Mouse (Mus musculus) spleen, postnatal 36 days (tissue): ENCODE data around the gene Nbea.

Experiments used
- DNase-seq, 2 experiments: peaks; one replicate each; pipeline ENCODE4 v3.0.0; 2022; ENCODE audit warnings: low spot score in 2 of 2, mixed read lengths in 1 of 2

Nbea gene

DNA sequence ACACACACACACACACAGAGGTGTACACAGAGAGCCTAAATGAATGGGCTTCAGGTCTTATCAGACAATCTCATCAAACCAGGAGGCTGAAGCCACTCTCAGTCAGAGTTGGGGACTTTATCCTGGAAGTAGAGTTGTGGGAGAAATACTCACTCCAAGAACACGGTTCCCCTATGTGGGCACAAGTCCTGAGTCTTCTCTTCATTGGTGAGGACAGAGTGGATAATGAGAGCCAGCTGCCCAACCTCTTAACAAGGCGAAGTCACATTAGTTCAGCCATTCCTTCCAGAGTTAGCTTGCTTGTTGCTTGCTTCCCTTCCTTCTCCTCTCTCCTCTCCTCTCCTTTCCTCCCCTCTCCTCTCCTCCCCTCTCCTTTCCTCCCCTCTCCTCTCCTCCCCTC, 584.8 kb downstream of the Nbea start:
- no peak for DNase-seq

DNA sequence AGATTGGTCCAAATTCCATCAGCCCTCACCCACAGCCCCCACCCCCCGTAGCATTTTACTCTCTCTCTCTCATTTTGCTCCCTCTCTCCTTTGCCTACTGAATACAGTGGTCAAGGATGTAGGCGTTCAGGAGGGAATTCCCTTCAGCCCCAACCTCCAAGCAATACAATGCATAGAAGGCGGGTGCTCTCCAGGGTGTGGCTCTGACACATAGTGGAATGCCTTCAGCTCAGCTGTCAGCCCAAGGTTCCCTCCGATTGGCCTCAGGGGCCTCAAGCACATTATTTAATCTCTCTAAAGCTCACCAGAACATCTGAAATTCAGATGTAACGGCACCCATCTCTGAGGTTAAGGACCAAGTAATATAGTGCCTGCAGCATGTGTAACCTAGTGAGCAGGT, 590.2 kb downstream of the Nbea start:
- DNase-seq = no peak

DNA sequence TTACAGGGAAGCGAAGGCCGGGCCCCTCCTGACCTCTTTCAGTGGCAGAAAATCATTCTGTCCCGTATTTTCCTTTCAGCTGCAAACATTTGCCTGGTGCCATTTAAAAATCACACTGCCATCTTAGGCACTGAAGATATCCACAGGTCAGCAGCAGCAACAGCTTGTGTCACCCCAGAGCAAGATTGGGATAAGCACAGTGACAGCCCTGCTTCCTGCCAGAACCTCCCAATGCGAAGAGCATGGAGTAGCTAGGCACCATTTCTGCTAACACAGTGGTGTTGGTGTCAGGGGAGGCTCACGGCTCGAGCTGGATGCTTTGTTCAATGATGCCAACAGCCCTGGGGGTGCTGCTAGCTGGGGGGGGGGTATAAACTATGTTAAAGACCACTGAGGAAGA, 592.8 kb downstream of the Nbea start:
- no peak for DNase-seq

DNA sequence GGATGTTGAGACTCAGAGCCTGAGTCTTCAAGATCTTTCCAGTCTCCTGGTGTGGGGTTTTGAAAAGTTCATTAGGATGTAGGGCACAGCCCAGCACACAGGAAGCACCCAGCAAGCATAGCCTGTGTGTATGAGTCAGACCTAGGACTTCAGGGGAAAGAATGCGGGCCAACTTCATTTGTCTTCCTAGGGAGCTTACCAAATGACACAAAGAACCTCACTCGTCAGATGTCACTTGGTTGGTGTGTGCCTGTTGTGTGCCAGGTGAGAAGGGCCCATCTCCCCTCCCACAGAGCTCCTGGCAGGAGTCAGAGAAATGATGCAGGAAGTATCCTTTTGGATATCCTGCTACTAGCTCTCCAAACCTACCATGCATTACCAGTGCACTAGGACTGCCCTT, 593.2 kb downstream of the Nbea start:
- no peak for DNase-seq

DNA sequence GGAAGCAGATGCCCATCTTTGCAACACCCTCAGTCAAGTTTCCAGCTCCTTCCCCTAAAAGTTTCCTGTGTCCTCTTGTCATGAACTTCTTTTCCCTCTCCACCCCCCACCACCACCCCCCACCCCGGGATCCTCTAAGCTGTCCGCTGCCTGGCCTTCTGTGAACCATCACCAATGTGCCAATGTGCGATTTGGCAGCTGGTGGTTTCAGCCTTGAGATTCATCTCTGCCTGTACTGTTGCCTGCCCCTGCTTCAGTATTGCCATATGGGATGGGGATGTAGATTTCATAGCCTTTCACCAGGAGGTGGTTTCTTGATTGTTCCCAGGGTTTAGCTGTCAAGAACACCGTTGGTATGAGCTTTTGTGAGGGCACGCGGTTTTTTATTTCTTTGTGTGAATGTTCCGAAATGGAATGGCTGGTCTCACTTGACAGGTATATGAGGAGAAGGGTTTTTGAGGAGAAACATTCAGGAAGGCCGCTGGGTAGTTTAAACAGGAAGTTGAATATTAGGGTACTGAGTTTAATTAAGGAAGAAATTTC, 594.0 kb downstream of the Nbea start:
- DNase-seq = no peak

DNA sequence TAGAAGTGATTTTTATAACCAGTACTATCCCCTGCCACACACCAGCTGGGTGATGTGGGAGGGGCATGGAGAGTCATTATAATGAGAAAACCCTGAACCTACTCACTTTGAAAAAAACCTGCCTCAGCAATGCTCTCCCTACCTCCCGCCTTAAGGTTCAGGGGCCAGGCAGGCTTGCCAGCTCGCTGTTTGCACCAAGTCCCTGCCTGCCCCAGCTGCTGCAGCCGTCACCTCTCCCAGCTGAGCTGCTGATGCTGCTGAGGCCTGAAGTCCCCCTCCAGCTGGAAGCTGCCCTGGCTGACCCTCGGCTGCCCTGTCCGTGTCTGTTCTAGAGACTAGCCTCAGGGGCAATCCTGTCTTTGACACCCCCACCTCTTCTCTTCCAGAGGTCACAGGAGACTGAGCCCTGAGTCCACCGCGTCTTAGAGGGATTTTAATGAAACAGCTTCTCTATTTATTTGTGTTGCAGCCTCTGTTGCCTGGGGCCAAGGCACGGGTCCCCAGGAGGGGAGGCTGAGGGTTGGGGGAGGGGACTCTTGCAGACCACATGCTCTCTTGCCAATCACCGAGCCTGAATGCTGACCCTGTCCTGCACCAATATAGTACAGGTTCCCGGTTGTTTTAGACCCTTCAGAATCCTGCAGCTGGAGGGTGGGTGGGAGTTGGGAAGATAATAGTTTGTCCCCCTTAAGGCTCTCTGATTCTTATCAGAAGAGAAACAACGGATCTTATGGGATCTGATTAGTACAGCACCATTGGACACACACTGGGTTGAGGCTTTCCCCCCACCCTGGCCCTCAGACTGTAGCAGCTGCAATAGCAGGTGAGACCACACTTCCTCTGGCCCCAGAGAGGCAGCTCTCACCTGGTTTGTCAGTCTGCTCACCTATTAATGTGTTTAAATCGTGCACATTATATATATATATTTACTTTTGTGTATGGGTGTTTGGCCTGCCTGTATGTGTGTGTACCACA, 595.2 kb downstream of the Nbea start:
- no peak for DNase-seq

DNA sequence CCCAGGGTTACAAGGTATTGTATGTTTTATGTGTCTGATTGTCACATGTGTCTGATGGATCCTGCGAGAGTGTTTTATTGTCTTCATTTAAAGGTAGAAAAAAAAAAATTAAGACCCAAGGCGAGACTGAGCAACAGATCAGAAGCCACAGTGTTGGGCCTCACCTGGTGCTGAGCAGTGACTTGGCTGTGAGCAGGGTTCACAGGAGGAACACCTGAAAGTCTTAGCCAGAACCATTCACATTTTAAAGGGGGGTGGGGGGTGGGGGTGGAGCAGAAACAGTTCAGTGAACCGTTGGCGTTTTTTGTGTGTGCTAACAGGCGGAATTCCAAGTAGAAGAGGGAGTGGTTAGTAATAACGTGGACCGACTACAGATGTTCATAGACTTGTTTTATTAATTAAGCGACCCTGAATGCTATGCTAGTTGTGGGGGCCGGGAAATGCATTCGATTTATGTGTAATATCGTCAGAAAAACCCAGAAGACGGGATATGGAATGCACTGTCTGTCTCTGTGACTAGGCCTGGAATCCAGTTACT, 596.0 kb downstream of the Nbea start:
- DNase-seq = no peak
